Comparison of ENCODE assay signal across 9 mouse cellular contexts in genomic region chr2:45054070-45055025, GRCm38 (mm10).
DNase-seq lines count a peak whose midpoint lies in the region; ATAC-seq and TF ChIP-seq lines count a peak whose summit lies in the region.
"Had no signal": no experiment of that assay in that cellular context is flagged by ENCODE, and none has a peak within 500 bp of the region (broad histone marks: within the 10 kb centered on the region; RNA-seq: fewer than 3 reads in every experiment).

No protein-coding gene starts in this region.

- no peak for TF ChIP-seq POLR2A in spleen, adult 2 months (IDR thresholded peaks at IDR 0.05; ENCODE audit: low read depth, low read length)
- TF ChIP-seq POLR2A in olfactory bulb, adult 2 months (IDR thresholded peaks at IDR 0.05; ENCODE audit: insufficient read depth, low read depth, low read length) = no peak

- H3K27ac ChIP-seq in hindbrain, embryonic 10.5 days = peak overlapping the region; percentile 56
- no peak overlapping the region for H3K27ac ChIP-seq in hindbrain, embryonic 12.5 days
- H3K27ac ChIP-seq in spleen, adult 2 months (ENCODE audit: insufficient read depth, low read length) = peak overlapping the region; percentile 14
- H3K27ac ChIP-seq in olfactory bulb, adult 2 months (ENCODE audit: insufficient read depth, low read depth, low read length) = peak overlapping the region; percentile 79

- 83% methylated on average over 11 of the region's 11 CpGs for WGBS in hindbrain, embryonic 10.5 days
- 79% methylated on average over 11 of the region's 11 CpGs for WGBS in hindbrain, embryonic 12.5 days
- WGBS in spleen, adult 2 months = 82% methylated on average over 11 of the region's 11 CpGs
- 41% methylated on average over 11 of the region's 11 CpGs for WGBS in olfactory bulb, adult 2 months

- H3K9me3 ChIP-seq in hindbrain, embryonic 10.5 days = no peaks in the 10 kb centered on the region
- H3K9me3 ChIP-seq in hindbrain, embryonic 12.5 days (replicated peaks) = no peaks in the 10 kb centered on the region

- peaks cover 54% of the 10 kb centered on the region for H3K4me1 ChIP-seq in hindbrain, embryonic 10.5 days (replicated peaks)
- peaks cover 28% of the 10 kb centered on the region for H3K4me1 ChIP-seq in hindbrain, embryonic 12.5 days
- H3K4me1 ChIP-seq in spleen, adult 2 months (ENCODE audit: control insufficient read depth, insufficient read depth, insufficient read length) = peaks cover 4% of the 10 kb centered on the region; the same call in 1 of the 2 replicates
- H3K4me1 ChIP-seq in olfactory bulb, adult 2 months (ENCODE audit: control insufficient read depth, insufficient read depth, low read length) = peaks cover 20% of the 10 kb centered on the region

- ATAC-seq in hindbrain, embryonic 12.5 days (ENCODE audit: low FRiP score) = no peak

- H3K4me2 ChIP-seq in hindbrain, embryonic 12.5 days (replicated peaks) = no peak overlapping the region

- no peak overlapping the region for H3K9ac ChIP-seq in hindbrain, embryonic 12.5 days

- TF ChIP-seq CTCF in spleen, adult 2 months (IDR thresholded peaks at IDR 0.05; ENCODE audit: extremely low read depth, insufficient read depth, insufficient read length, insufficient replicate concordance) = no peak
- no peak for TF ChIP-seq CTCF in olfactory bulb, adult 2 months (IDR thresholded peaks at IDR 0.05; ENCODE audit: insufficient read depth, low read depth, low read length)

- DNase-seq in adrenal gland, postnatal 10 days = peak; percentile 33
- DNase-seq in adrenal gland, postnatal 4 days (ENCODE audit: low spot score in 2 of 2) = no peak
- DNase-seq in hindbrain, embryonic 10.5 days (ENCODE audit: low spot score) = no peak
- DNase-seq in spleen, adult 2 months (ENCODE audit: low read depth in 1 of 2, low spot score in 2 of 2) = no peak
- no peak for DNase-seq in spleen, postnatal 10 days (ENCODE audit: low spot score in 2 of 2)
- DNase-seq in layer of hippocampus, adult 9-11 months = no peak
- DNase-seq: cerebellum, adult 8-10 months had no signal

- no peak overlapping the region for H3K4me3 ChIP-seq in hindbrain, embryonic 10.5 days
- H3K4me3 ChIP-seq in hindbrain, embryonic 12.5 days = no peak overlapping the region
- no peak overlapping the region for H3K4me3 ChIP-seq in spleen, adult 2 months (ENCODE audit: extremely low read depth, insufficient read depth, insufficient read length)
- H3K4me3 ChIP-seq in olfactory bulb, adult 2 months (ENCODE audit: insufficient read depth, low read depth, low read length) = no peak overlapping the region

- H3K27me3 ChIP-seq in hindbrain, embryonic 10.5 days (ENCODE audit: insufficient read depth, poor library complexity, severe bottlenecking) = no peaks in the 10 kb centered on the region
- H3K27me3 ChIP-seq in hindbrain, embryonic 12.5 days = no peaks in the 10 kb centered on the region
- no peaks in the 10 kb centered on the region for H3K27me3 ChIP-seq in spleen, adult 2 months (ENCODE audit: control insufficient read depth, insufficient read depth, low read length)

- H3K36me3 ChIP-seq in hindbrain, embryonic 10.5 days = peaks cover 12% of the 10 kb centered on the region
- H3K36me3 ChIP-seq in hindbrain, embryonic 12.5 days = no peaks in the 10 kb centered on the region
- no peaks in the 10 kb centered on the region; the same call in 1 of the 2 replicates for H3K36me3 ChIP-seq in spleen, adult 2 months (ENCODE audit: control insufficient read depth, insufficient read depth, low read length)
